ENCODE assay signal across 21 mouse cellular contexts in the genomic region with DNA sequence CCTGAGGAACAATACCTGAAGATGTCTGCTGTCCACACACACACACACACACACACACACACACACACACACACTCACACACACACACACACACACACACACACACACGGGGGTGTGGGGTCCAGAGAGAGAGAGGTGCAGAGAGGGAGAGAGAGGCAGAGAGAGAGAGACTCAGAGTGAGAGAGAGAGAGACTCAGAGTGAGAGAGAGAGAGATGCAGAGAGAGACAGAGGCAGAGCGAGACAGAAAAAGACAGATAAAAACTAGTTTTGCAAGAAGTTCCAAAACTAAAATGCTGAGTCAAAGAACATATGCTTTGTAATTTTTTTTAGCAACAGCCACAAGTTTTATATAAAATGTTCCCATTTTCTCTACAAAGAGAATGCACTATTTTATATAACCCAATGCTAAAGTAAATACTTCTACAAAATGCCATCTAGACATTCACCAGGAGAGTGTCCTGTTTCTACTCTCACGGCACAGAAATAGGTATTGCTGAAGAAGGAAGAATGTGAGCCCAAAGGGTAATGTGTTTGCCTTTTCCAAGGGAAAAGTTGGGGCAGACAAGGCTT. TPM values are rescaled to one million over a fixed set of nuclear protein-coding genes. Genes with fewer than 3 reads are reported as not detected.
DNase-seq lines count a peak whose midpoint lies in the region; ATAC-seq and TF ChIP-seq lines count a peak whose summit lies in the region.
"Had no signal": no experiment of that assay in that cellular context is flagged by ENCODE, and none has a peak within 500 bp of the region (broad histone marks: within the 10 kb centered on the region; RNA-seq: fewer than 3 reads in every experiment).

No protein-coding gene starts in this region.

- TF ChIP-seq EP300 in MEL (IDR thresholded peaks at IDR 0.05; ENCODE audit: low read depth in 1 of 2, low read length in 2 of 2) = no peak
- TF ChIP-seq EP300 in liver, postnatal 0 days (IDR thresholded peaks at IDR 0.05; ENCODE audit: low read depth) = no peak

- no peak for TF ChIP-seq POLR2A in MEL (IDR thresholded peaks at IDR 0.05; ENCODE audit: control insufficient read depth in 1 of 2, insufficient read depth in 1 of 2, low read depth in 1 of 2, low read length in 2 of 2, poor library complexity in 1 of 2)
- TF ChIP-seq POLR2A in lung, adult 2 months (IDR thresholded peaks at IDR 0.05; ENCODE audit: borderline replicate concordance, extremely low read depth, low read depth, low read length) = no peak

- H3K36me3 ChIP-seq in MEL (ENCODE audit: control insufficient read depth in 1 of 2, insufficient read depth in 2 of 2, low read length in 2 of 2) = peaks cover 8 to 20% of the 10 kb centered on the region in 2 experiments
- H3K36me3 ChIP-seq in erythroblast, embryonic 14.5 days (ENCODE audit: control insufficient read depth) = peaks cover 99% of the 10 kb centered on the region
- H3K36me3 ChIP-seq in liver, postnatal 0 days (replicated peaks; ENCODE audit: insufficient read depth, low read length) = peaks cover 29% of the 10 kb centered on the region

- H3K27ac ChIP-seq in layer of hippocampus, adult 2 months = peak overlapping the region; percentile 58; the same call in 1 of the 2 replicates
- H3K27ac ChIP-seq in MEL (ENCODE audit: control insufficient read depth, low read depth, low read length) = no peak overlapping the region
- H3K27ac ChIP-seq in liver, postnatal 0 days (ENCODE audit: low read depth) = no peak overlapping the region
- H3K27ac ChIP-seq: embryonic facial prominence, embryonic 15.5 days; hindbrain, embryonic 10.5 days; midbrain, embryonic 15.5 days; neural tube, embryonic 13.5 days had no signal

- WGBS in liver, postnatal 0 days (ENCODE audit: insufficient replicate concordance) = 53% methylated on average over 3 of the region's 3 CpGs
- WGBS in lung, adult 2 months = 77% methylated on average over 3 of the region's 3 CpGs

- H3K27me3 ChIP-seq in MEL (ENCODE audit: control insufficient read depth in 1 of 2, insufficient read depth in 2 of 2, low read length in 2 of 2) = no peaks in the 10 kb centered on the region
- H3K27me3 ChIP-seq in erythroblast, embryonic 14.5 days (ENCODE audit: control insufficient read depth) = no peaks in the 10 kb centered on the region
- no peaks in the 10 kb centered on the region for H3K27me3 ChIP-seq in liver, postnatal 0 days (ENCODE audit: insufficient read depth, low read length)
- H3K27me3 ChIP-seq: embryonic facial prominence, embryonic 15.5 days; limb, embryonic 12.5 days; midbrain, embryonic 15.5 days; neural tube, embryonic 13.5 days had no signal

- no peak overlapping the region for H3K9ac ChIP-seq in MEL (ENCODE audit: control insufficient read depth, low read depth, low read length, poor library complexity, severe bottlenecking)
- no peak overlapping the region for H3K9ac ChIP-seq in liver, postnatal 0 days (replicated peaks)
- H3K9ac ChIP-seq: embryonic facial prominence, embryonic 15.5 days; forebrain, postnatal 0 days; limb, embryonic 12.5 days; lung, embryonic 14.5 days; midbrain, embryonic 15.5 days; neural tube, embryonic 13.5 days had no signal

- no peak overlapping the region for H3K4me3 ChIP-seq in layer of hippocampus, adult 2 months
- H3K4me3 ChIP-seq in MEL (ENCODE audit: control insufficient read depth in 1 of 2, insufficient read depth in 1 of 2, low read depth in 2 of 2, low read length in 2 of 2) = no peak overlapping the region
- peak overlapping the region; percentile 39 for H3K4me3 ChIP-seq in erythroblast, embryonic 14.5 days (replicated peaks)
- no peak overlapping the region for H3K4me3 ChIP-seq in liver, postnatal 0 days (ENCODE audit: low read depth, low read length)
- no peak overlapping the region for H3K4me3 ChIP-seq in lung, adult 2 months (replicated peaks; ENCODE audit: extremely low read depth, low read depth, low read length)
- H3K4me3 ChIP-seq: embryonic facial prominence, embryonic 15.5 days; hindbrain, embryonic 10.5 days; limb, embryonic 12.5 days; midbrain, embryonic 15.5 days; neural tube, embryonic 13.5 days had no signal

- peak; percentile 37 for ATAC-seq in liver, postnatal 0 days

- H3K9me3 ChIP-seq in MEL (replicated peaks; ENCODE audit: insufficient read depth, low read length) = no peaks in the 10 kb centered on the region
- H3K9me3 ChIP-seq in erythroblast, embryonic 14.5 days (ENCODE audit: control insufficient read depth, low read length) = peaks cover 7% of the 10 kb centered on the region
- no peaks in the 10 kb centered on the region for H3K9me3 ChIP-seq in liver, postnatal 0 days (ENCODE audit: low read length)
- H3K9me3 ChIP-seq: embryonic facial prominence, embryonic 15.5 days; limb, embryonic 12.5 days; midbrain, embryonic 15.5 days; neural tube, embryonic 13.5 days had no signal

- H3K79me2 ChIP-seq in MEL (ENCODE audit: control insufficient read depth, insufficient read depth, low read length, poor library complexity) = peaks cover 45% of the 10 kb centered on the region

- TF ChIP-seq RAD21 in MEL (IDR thresholded peaks at IDR 0.05; ENCODE audit: low read depth, low read length) = no peak

- peaks cover 3 to 6% of the 10 kb centered on the region in 2 experiments; a peak in 3 of 4 replicates for H3K4me1 ChIP-seq in MEL (ENCODE audit: control insufficient read depth in 1 of 2, insufficient read depth in 2 of 2, low read length in 2 of 2)
- peaks cover 60% of the 10 kb centered on the region for H3K4me1 ChIP-seq in erythroblast, embryonic 14.5 days (ENCODE audit: control insufficient read depth)
- peaks cover 14% of the 10 kb centered on the region for H3K4me1 ChIP-seq in liver, postnatal 0 days (ENCODE audit: insufficient read depth)
- H3K4me1 ChIP-seq in lung, adult 2 months (ENCODE audit: control insufficient read depth, insufficient read depth, low read length) = peaks cover 3% of the 10 kb centered on the region
- H3K4me1 ChIP-seq: embryonic facial prominence, embryonic 15.5 days had no signal

- TF ChIP-seq CTCF in layer of hippocampus, adult 2 months (conservative IDR thresholded peaks at IDR 0.05) = no peak
- no peak for TF ChIP-seq CTCF in MEL (IDR thresholded peaks at IDR 0.05 in 2 of 3, conservative IDR thresholded peaks at IDR 0.05 in 1 of 3; ENCODE audit: control insufficient read depth in 1 of 3, insufficient read depth in 1 of 3, low read depth in 2 of 3, low read length in 3 of 3, poor library complexity in 1 of 3, severe bottlenecking in 1 of 3)
- no peak for TF ChIP-seq CTCF in liver, postnatal 0 days (IDR thresholded peaks at IDR 0.05; ENCODE audit: low read depth)
- TF ChIP-seq CTCF in lung, adult 2 months (IDR thresholded peaks at IDR 0.05; ENCODE audit: insufficient read depth, low read length) = no peak

- H3K4me2 ChIP-seq in liver, postnatal 0 days (ENCODE audit: low read depth, low read length) = 0 out of 2 replicates have a peak overlapping the region, but pooled peaks have one; percentile 9
- H3K4me2 ChIP-seq: embryonic facial prominence, embryonic 15.5 days; heart, embryonic 11.5 days; limb, embryonic 12.5 days; lung, embryonic 14.5 days; midbrain, embryonic 15.5 days; neural tube, embryonic 13.5 days had no signal

- no peak for DNase-seq in layer of hippocampus, adult 2 months (ENCODE audit: low spot score in 2 of 2)
- no peak for DNase-seq in layer of hippocampus, adult 9-11 months
- DNase-seq in MEL (ENCODE audit: low read depth, low spot score) = no peak
- DNase-seq in liver, postnatal 0 days = no peak
- DNase-seq in cerebellum, adult 11-12 months = no peak
- DNase-seq in lung, adult 2 months = no peak
- DNase-seq in heart, adult 8-10 months (ENCODE audit: low spot score) = no peak
- DNase-seq: adrenal gland, adult 2 months; cerebellum, adult 9-10 months; forebrain, postnatal 0 days; lung, postnatal 36 days; retina, postnatal 1 day; thymus, postnatal 25 days had no signal

TF ChIP-seq in MEL, 35 proteins besides CTCF, POLR2A, EP300 and RAD21:
- no peak for TF ChIP-seq UBTF (IDR thresholded peaks at IDR 0.05; ENCODE audit: borderline replicate concordance, insufficient read depth, low read depth, low read length)
- no peak for TF ChIP-seq MEF2A (IDR thresholded peaks at IDR 0.05; ENCODE audit: extremely low read depth, insufficient replicate concordance, low read depth, low read length, poor library complexity, severe bottlenecking)
- TF ChIP-seq SIN3A (IDR thresholded peaks at IDR 0.05; ENCODE audit: low read length) = no peak
- peak; percentile 51; the same call in 1 of the 2 replicates for TF ChIP-seq MAFK (IDR thresholded peaks at IDR 0.05; ENCODE audit: borderline replicate concordance, low read depth, low read length)
- 0 out of 2 replicates have a peak, but pooled peaks have one; percentile 57 for TF ChIP-seq JUND (IDR thresholded peaks at IDR 0.05; ENCODE audit: low read depth, low read length)
TF ChIP-seq in MEL: peak in this region for 2.

RNA-seq across cellular contexts. Expression of gene D1Ertd622e, which starts 11.2 kb away (rescaled TPM):
- total RNA-seq in layer of hippocampus, adult 2 months (2021) = 10 to 100 TPM; 42.1 to 42.8 TPM
- 19.0 and 26.8 TPM in 2 replicates for total RNA-seq in MEL (2012; rRNA removed)
- 10 to 100 TPM; 46.5 to 53.9 TPM for polyA plus RNA-seq in MEL (2012; ENCODE audit: insufficient read depth in 1 of 2, insufficient read length in 2 of 2, low read depth in 1 of 2, low replicate concordance in 2 of 2, missing spikeins in 1 of 2)
- 3.7 and 6.8 TPM in 2 replicates for polyA plus RNA-seq in erythroblast, embryonic 14.5 days (2012)
- polyA plus RNA-seq in liver, postnatal 0 days (2015; fragmentation: Nextera tagmentation; extraction: Ambion mirVana) = 21.2 and 23.8 TPM in 2 replicates
- polyA plus RNA-seq in lung, adult 2 months (2012; rRNA removed) = 12.0 and 13.7 TPM in 2 replicates
- total RNA-seq in heart, adult 8-10 months (2022) = 1 to 10 TPM; 2.8 to 4.5 (median 3.8) TPM
